Mouse (Mus musculus): ENCODE measurements around the gene Olfr373. TPM values are rescaled to one million over a fixed set of nuclear protein-coding genes. Genes with fewer than 3 reads are reported as not detected.
"Not testable (repeated sequence)": the region's sequence is repeated elsewhere in the genome, so short reads cannot be mapped to it uniquely, and the experiment has no call there.

Olfr373 gene
- polyA plus RNA-seq (2016; fragmentation: Nextera tagmentation; extraction: Ambion mirVana), result 0.06 TPM in 1 of 2 replicates, not detected in the other

- not testable (repeated sequence) for H3K4me1 ChIP-seq; H3K36me3 ChIP-seq; H3K4me3 ChIP-seq; DNase-seq (ENCODE audit: low spot score); H3K9me3 ChIP-seq; H3K27ac ChIP-seq; H3K27me3 ChIP-seq (ENCODE audit: insufficient read depth, poor library complexity, severe bottlenecking)
Measured at GRCm38 (mm10) chr8:72082877-72083276, at the start of gene Olfr373. Gene Olfr373 (plus strand): TSS chr8:72083177.

GRCm38 (mm10) chr8:72040918-72041317 lies 42.1 kb upstream of the Olfr373 start, which contains the start of gene Olfr372:
Gene Olfr372 (plus strand): TSS chr8:72041218.
- not testable (repeated sequence) for H3K27me3 ChIP-seq (ENCODE audit: insufficient read depth, poor library complexity, severe bottlenecking); DNase-seq (ENCODE audit: low spot score); H3K4me3 ChIP-seq; H3K9me3 ChIP-seq; H3K4me1 ChIP-seq; H3K36me3 ChIP-seq; H3K27ac ChIP-seq
- 73% methylated on average over 4 of the region's 4 CpGs for WGBS

GRCm38 (mm10) chr8:72042493-72042892 lies 40.5 kb upstream of the Olfr373 start:
- H3K4me1 ChIP-seq, result no peaks in the 10 kb centered on the region
- no peak for DNase-seq (ENCODE audit: low spot score)
- no peak overlapping the region for H3K4me3 ChIP-seq
- H3K27ac ChIP-seq, result no peak overlapping the region
- 74% methylated on average over 1 of the region's 1 CpGs for WGBS
- no peaks in the 10 kb centered on the region for H3K27me3 ChIP-seq (ENCODE audit: insufficient read depth, poor library complexity, severe bottlenecking)
- no peaks in the 10 kb centered on the region for H3K9me3 ChIP-seq
- H3K36me3 ChIP-seq, result no peaks in the 10 kb centered on the region

- H3K27me3 ChIP-seq (ENCODE audit: insufficient read depth, poor library complexity, severe bottlenecking), result not testable (repeated sequence)
Measured at GRCm38 (mm10) chr8:72054633-72055032, 28.3 kb upstream of the Olfr373 start.

GRCm38 (mm10) chr8:72057643-72058042 lies 25.3 kb upstream of the Olfr373 start:
- not testable (repeated sequence) for H3K27ac ChIP-seq; H3K27me3 ChIP-seq (ENCODE audit: insufficient read depth, poor library complexity, severe bottlenecking); H3K4me1 ChIP-seq; H3K9me3 ChIP-seq; H3K36me3 ChIP-seq; H3K4me3 ChIP-seq; DNase-seq (ENCODE audit: low spot score)
- WGBS, result 85% methylated on average over 3 of the region's 4 CpGs

More at GRCm38 (mm10) chr8:72054633-72055032, 28.3 kb upstream of the Olfr373 start:
- H3K27ac ChIP-seq; H3K36me3 ChIP-seq; DNase-seq (ENCODE audit: low spot score); H3K4me1 ChIP-seq; H3K4me3 ChIP-seq; H3K9me3 ChIP-seq: not testable (repeated sequence)

DNA sequence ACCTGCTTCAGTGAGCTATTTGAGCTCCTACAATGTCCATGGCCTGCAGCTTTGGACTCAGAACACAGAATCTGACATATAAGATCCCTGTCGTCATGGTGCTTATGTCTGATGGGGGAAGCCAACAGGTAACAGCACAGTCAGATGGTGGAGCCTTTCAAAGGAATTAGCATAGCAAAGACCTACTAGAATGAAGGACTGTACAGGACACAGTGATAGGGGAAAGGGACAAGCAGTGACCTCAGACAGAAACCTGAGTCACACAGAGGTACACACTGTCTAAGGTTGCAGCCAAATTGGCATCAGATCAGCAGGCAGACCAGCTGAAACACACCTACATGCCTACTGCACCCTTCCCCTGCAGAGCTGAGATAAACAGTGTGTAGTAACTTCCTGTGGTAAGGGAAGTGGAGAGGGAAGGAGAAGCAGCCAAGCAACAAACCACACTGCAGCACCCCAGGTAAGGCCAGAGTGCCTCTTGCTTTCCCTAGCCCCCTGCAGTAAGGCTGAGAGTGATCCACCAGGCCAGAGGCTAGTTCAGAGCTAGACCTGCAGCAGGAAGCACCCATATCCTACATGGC lies 16.1 kb upstream of the Olfr373 start:
- not testable (repeated sequence) for H3K4me1 ChIP-seq; H3K4me3 ChIP-seq; DNase-seq (ENCODE audit: low spot score); H3K9me3 ChIP-seq; H3K27me3 ChIP-seq (ENCODE audit: insufficient read depth, poor library complexity, severe bottlenecking); H3K36me3 ChIP-seq; H3K27ac ChIP-seq
- 85% methylated on average over 1 of the region's 1 CpGs for WGBS

DNA sequence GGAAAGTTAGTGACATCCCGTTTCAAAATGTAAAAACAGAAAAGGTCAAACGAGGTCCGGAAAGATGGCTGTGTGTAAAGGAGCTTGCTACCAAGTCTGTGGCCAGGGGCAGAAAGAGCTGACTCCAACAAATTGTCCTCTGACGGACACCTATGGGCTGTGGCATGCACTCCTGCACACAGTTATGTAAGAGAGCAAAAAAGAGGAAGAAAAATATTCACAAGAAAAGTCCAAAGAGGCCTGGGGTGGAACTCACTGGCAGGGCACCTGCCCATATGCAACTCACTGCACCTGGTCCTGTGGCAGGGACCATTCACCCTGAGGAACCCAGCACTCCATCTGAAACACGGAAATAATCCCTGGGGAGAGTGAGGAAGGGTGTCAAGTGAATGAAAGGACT lies 1.8 kb downstream of the Olfr373 start:
- no peaks in the 10 kb centered on the region for H3K4me1 ChIP-seq
- H3K4me3 ChIP-seq, result no peak overlapping the region
- H3K9me3 ChIP-seq, result no peaks in the 10 kb centered on the region
- H3K27ac ChIP-seq, result no peak overlapping the region
- WGBS, result 67% methylated on average over 5 of the region's 5 CpGs
- no peaks in the 10 kb centered on the region for H3K27me3 ChIP-seq (ENCODE audit: insufficient read depth, poor library complexity, severe bottlenecking)
- no peak for DNase-seq (ENCODE audit: low spot score)
- no peaks in the 10 kb centered on the region for H3K36me3 ChIP-seq

GRCm38 (mm10) chr8:72087611-72088010 lies 4.6 kb downstream of the Olfr373 start:
- H3K9me3 ChIP-seq; H3K27ac ChIP-seq; H3K27me3 ChIP-seq (ENCODE audit: insufficient read depth, poor library complexity, severe bottlenecking); H3K36me3 ChIP-seq; H3K4me3 ChIP-seq; H3K4me1 ChIP-seq; DNase-seq (ENCODE audit: low spot score): not testable (repeated sequence)
- WGBS, result 82% methylated on average over 3 of the region's 3 CpGs

DNA sequence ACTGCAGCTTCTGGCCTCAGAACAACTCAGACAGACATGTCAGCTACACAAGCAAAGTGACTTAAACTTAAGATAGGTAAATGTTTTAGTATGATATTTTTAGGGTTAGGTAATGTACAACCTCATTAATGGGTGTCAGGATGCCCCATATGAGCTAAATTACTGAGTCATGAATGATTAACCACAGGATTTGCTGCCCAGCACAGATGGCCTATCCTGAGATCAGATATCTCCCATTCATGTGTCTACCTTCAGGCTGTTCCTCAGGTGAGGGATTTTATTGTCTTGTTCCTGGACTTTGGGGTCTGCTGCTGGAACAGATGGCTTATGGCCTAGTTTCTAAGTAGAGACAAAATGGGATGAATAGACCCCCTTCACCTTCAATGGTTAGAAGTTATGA lies 13.7 kb downstream of the Olfr373 start:
- not testable (repeated sequence) for H3K27me3 ChIP-seq (ENCODE audit: insufficient read depth, poor library complexity, severe bottlenecking); H3K27ac ChIP-seq; H3K4me3 ChIP-seq; H3K9me3 ChIP-seq; DNase-seq (ENCODE audit: low spot score); H3K36me3 ChIP-seq; H3K4me1 ChIP-seq

DNA sequence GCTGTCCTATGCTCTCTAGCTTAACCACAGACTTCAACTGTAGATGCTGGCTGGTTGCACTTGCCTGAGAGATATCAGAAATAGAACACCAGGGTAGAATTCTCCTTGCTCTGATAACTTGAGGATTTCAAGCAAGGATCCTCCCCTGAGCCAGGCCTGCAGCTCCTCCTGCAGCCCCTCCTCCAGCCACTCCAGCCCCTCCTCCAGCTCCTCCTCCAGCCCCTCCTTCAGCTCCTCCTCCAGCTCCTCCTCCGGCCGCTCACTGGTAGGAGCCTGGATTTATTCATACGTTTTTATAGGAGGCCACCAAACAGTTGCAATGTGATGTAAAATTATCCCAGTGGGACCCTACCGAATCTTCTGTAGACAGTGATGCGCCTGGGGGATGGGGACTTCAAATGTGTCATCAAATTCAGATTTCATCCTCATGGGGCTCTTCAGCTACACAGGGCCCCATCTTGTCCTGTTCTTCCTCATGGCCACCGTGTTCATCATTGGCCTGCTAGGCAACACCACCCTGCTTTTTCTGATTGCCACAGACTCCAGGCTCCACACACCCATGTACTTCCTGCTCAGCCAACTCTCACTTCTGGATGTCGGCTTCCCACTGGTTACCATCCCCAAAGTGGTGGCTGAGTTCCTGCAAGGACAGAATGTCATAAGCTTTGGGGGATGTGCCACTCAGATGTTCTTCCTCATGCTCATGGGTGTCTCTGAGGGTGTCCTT lies 16.6 kb downstream of the Olfr373 start:
- not testable (repeated sequence) for H3K4me1 ChIP-seq; H3K9me3 ChIP-seq; H3K36me3 ChIP-seq; H3K27me3 ChIP-seq (ENCODE audit: insufficient read depth, poor library complexity, severe bottlenecking); H3K4me3 ChIP-seq; H3K27ac ChIP-seq; DNase-seq (ENCODE audit: low spot score)
- 54% methylated on average over 6 of the region's 7 CpGs for WGBS

DNA sequence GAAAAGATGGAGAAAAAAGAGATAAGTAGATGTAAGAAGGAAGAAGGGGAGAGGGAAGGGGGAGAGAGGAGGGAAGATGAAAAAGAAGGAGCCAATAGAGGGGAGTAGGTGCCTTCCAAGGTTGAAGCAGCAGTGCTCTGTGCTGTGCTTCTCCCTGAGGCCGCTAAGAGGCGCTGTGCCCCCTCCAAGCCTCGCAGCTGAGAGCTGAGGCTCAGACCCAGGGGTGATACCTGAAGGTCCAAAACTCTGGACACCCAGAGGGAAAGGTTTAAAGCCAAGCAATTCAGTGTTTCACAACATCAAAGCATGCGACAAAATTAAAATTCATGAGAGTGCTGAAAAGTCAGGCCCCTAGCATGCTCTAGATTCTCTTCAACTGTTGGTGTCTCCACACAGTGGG lies 22.2 kb downstream of the Olfr373 start:
- Histone ChIP-seq H3K36me3 (no peaks in the 10 kb centered on the region), H3K27ac (no peak overlapping the region), H3K4me3 (no peak overlapping the region), H3K9me3 (no peaks in the 10 kb centered on the region), H3K27me3 (ENCODE audit: insufficient read depth, poor library complexity, severe bottlenecking) (no peaks in the 10 kb centered on the region), H3K4me1 (no peaks in the 10 kb centered on the region)
- WGBS, result 23% methylated on average over 4 of the region's 4 CpGs
- DNase-seq (ENCODE audit: low spot score), result no peak

GRCm38 (mm10) chr8:72106740-72107139 lies 23.8 kb downstream of the Olfr373 start, which contains the start of gene Olfr374:
Gene Olfr374 (plus strand): TSS chr8:72107040.
- Histone ChIP-seq H3K4me3 (no peak within 1 kb of the TSS), H3K36me3 (no peaks in the 10 kb centered on the region), H3K27ac (no peak within 1 kb of the TSS), H3K27me3 (ENCODE audit: insufficient read depth, poor library complexity, severe bottlenecking) (no peaks in the 10 kb centered on the region), H3K9me3 (no peaks in the 10 kb centered on the region), H3K4me1 (no peaks in the 10 kb centered on the region)
- no peak for DNase-seq (ENCODE audit: low spot score)
- WGBS, result 94% methylated on average over 3 of the region's 3 CpGs

GRCm38 (mm10) chr8:72110876-72111275 lies 27.9 kb downstream of the Olfr373 start:
- no peak for DNase-seq (ENCODE audit: low spot score)
- WGBS, result 61% methylated on average over 6 of the region's 6 CpGs

GRCm38 (mm10) chr8:72112486-72112885 lies 29.5 kb downstream of the Olfr373 start:
- Histone ChIP-seq H3K27ac (no peak overlapping the region), H3K4me3 (no peak overlapping the region), H3K27me3 (ENCODE audit: insufficient read depth, poor library complexity, severe bottlenecking) (no peaks in the 10 kb centered on the region), H3K36me3 (no peaks in the 10 kb centered on the region), H3K4me1 (no peaks in the 10 kb centered on the region), H3K9me3 (no peaks in the 10 kb centered on the region)
- WGBS, result 67% methylated on average over 3 of the region's 3 CpGs
- DNase-seq (ENCODE audit: low spot score), result no peak

More at GRCm38 (mm10) chr8:72110876-72111275, 27.9 kb downstream of the Olfr373 start:
- no peak overlapping the region for H3K27ac ChIP-seq
- H3K27me3 ChIP-seq (ENCODE audit: insufficient read depth, poor library complexity, severe bottlenecking), result no peaks in the 10 kb centered on the region
- no peak overlapping the region for H3K4me3 ChIP-seq
- H3K9me3 ChIP-seq, result no peaks in the 10 kb centered on the region
- H3K36me3 ChIP-seq, result no peaks in the 10 kb centered on the region
- no peaks in the 10 kb centered on the region for H3K4me1 ChIP-seq
